Mouse (Mus musculus) CH12.LX (cell line): ENCODE measurements around the gene Cachd1.

ENCODE experiments used
- CTCF ChIP-seq, 2 experiments: IDR thresholded peaks in 1 of 2; conservative IDR thresholded peaks in 1 of 2; 2 replicates each; pipeline ENCODE4 v1.5.1; 2011 to 2012; ENCODE audit warnings: low read depth in 2 of 2, low read length in 2 of 2, improper control_type of control experiment in 1 of 2, inconsistent platforms in 1 of 2, mild to moderate bottlenecking in 1 of 2, moderate library complexity in 1 of 2
- E2F4 ChIP-seq: IDR thresholded peaks from 2 replicates; pipeline ENCODE4 v1.6.1; 2011; ENCODE audit warnings: low read depth, low read length, improper control_type of control experiment; ENCODE audit not compliant: insufficient replicate concordance
- GABPA ChIP-seq: IDR thresholded peaks from 2 replicates; pipeline ENCODE4 v1.6.1; 2012; ENCODE audit warnings: low read depth, low read length, improper control_type of control experiment, inconsistent platforms; ENCODE audit not compliant: insufficient replicate concordance
- MAX ChIP-seq: IDR thresholded peaks from 2 replicates; pipeline ENCODE4 v1.6.1; 2011; ENCODE audit warnings: low read length, improper control_type of control experiment
- NELFE ChIP-seq: IDR thresholded peaks from 2 replicates; pipeline ENCODE4 v1.6.1; 2011; ENCODE audit warnings: low read depth, low read length, improper control_type of control experiment
- ZMIZ1 ChIP-seq: IDR thresholded peaks from 2 replicates; pipeline ENCODE4 v1.6.1; 2012; ENCODE audit warnings: low read depth, mild to moderate bottlenecking, inconsistent platforms, low read length, improper control_type of control experiment

GRCm38 (mm10) chr4:100893739-100894138 is 117.3 kb downstream of the Cachd1 start:
- no peak for TF ChIP-seq NELFE
- TF ChIP-seq CTCF (conservative IDR thresholded peaks at IDR 0.05 in 1 of 2, IDR thresholded peaks at IDR 0.05 in 1 of 2; ENCODE audit: low read depth in 2 of 2, low read length in 2 of 2) = no peak
- TF ChIP-seq MAX = no peak
- no peak for TF ChIP-seq E2F4
- no peak for TF ChIP-seq ZMIZ1
- no peak for TF ChIP-seq GABPA
